Mouse (Mus musculus) small intestine, adult 2 months (tissue): ENCODE results near the gene Minpp1.

ENCODE experiments used
- CTCF ChIP-seq: fragments of 200-500 bp; IDR thresholded peaks from 2 replicates; pipeline ENCODE4 v1.5.1; 2012; ENCODE audit warnings: low read depth, mild to moderate bottlenecking, control low read depth, inconsistent platforms, low read length, moderate library complexity, mixed read lengths; ENCODE audit not compliant: insufficient replicate concordance, insufficient read length; ENCODE audit errors: extremely low read depth
- POLR2A ChIP-seq: fragments of 200-500 bp; IDR thresholded peaks from 2 replicates; pipeline ENCODE4 v1.6.1; 2012; ENCODE audit warnings: low read depth, mild to moderate bottlenecking, control low read depth, inconsistent platforms, low read length, moderate library complexity

DNA sequence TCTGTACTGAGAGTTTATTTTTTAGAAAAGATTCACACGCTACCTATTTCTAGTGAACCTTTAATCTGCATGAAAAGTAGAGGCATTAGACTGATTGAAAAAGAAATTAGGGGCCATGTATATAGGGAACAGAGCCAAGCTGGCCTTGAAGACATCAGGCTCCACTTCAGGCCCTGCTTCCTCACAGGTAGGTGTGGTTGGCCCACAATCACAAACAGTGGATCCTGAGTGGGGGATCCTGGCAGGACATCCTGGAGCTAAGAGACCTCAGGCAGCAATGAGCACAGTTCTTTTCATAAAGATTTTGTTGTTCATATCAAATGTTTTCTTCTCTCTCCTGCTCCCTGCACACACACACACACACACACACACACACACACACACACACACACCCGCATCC, 28.8 kb upstream of the Minpp1 start:
- TF ChIP-seq CTCF: no peak
- no peak for TF ChIP-seq POLR2A
